Mouse (Mus musculus) ES-E14 (cell line): ENCODE results near the gene Mdm2. TPM values are rescaled to one million over a fixed set of nuclear protein-coding genes. Genes with fewer than 3 reads are reported as not detected.

Experiments
- DNase-seq: peaks from one replicate; pipeline ENCODE4 v3.0.0-alpha.2; 2013; ENCODE audit warnings: low read depth, low spot score
- H3K27ac ChIP-seq: 2 replicates; pipeline ENCODE4 v1.5.1; 2012; ENCODE audit warnings: low read depth, mild to moderate bottlenecking, low read length, moderate library complexity, mixed read lengths; ENCODE audit not compliant: poor library complexity, insufficient read depth, severe bottlenecking
- H3K36me3 ChIP-seq: 2 replicates; pipeline ENCODE4 v1.6.1; 2012; ENCODE audit warnings: mild to moderate bottlenecking, low read length, moderate library complexity, mixed read lengths; ENCODE audit not compliant: control insufficient read depth, poor library complexity, insufficient read depth, severe bottlenecking
- H3K4me1 ChIP-seq, 2 experiments: fragments of 150-350 bp in 1 of 2; sonication (generic) in 1 of 2; 2 replicates each; pipeline ENCODE4 v1.6.1; 2012; ENCODE audit warnings: low read length in 2 of 2, mild to moderate bottlenecking in 1 of 2, mixed read lengths in 1 of 2; ENCODE audit not compliant: control insufficient read depth in 2 of 2, insufficient read depth in 2 of 2, poor library complexity in 1 of 2
- H3K4me3 ChIP-seq, 2 experiments: fragments of 150-350 bp in 1 of 2; sonication (generic) in 1 of 2; 2 replicates each; pipeline ENCODE4 v1.5.1; 2012; ENCODE audit warnings: low read length in 2 of 2, low read depth in 1 of 2, mild to moderate bottlenecking in 1 of 2, mixed read lengths in 1 of 2; ENCODE audit not compliant: insufficient read depth in 1 of 2, poor library complexity in 1 of 2, severe bottlenecking in 1 of 2
- H3K9ac ChIP-seq: 2 replicates; pipeline ENCODE4 v1.6.1; 2012; ENCODE audit warnings: low read depth, mild to moderate bottlenecking, low read length, mixed read lengths; ENCODE audit not compliant: poor library complexity, insufficient read depth, severe bottlenecking
- H3K9me3 ChIP-seq: fragments of 150-350 bp; sonication (generic); 2 replicates; pipeline ENCODE4 v1.6.1; 2012; ENCODE audit warnings: low read depth, mild to moderate bottlenecking, low read length; ENCODE audit not compliant: control insufficient read depth, insufficient read depth
- CHD2 ChIP-seq: IDR thresholded peaks from 2 replicates; pipeline ENCODE4 v1.6.1; 2014; ENCODE audit warnings: mild to moderate bottlenecking, low read depth, low read length, inconsistent platforms
- HCFC1 ChIP-seq: IDR thresholded peaks from 2 replicates; pipeline ENCODE4 v1.6.1; 2012; ENCODE audit warnings: low read length, inconsistent platforms, borderline replicate concordance; ENCODE audit not compliant: insufficient read depth
- MAFK ChIP-seq: IDR thresholded peaks from 2 replicates; pipeline ENCODE4 v1.6.1; 2014; ENCODE audit warnings: mild to moderate bottlenecking, low read depth, low read length, inconsistent platforms; ENCODE audit not compliant: insufficient read depth
- ZC3H11A ChIP-seq: IDR thresholded peaks from 2 replicates; pipeline ENCODE4 v1.6.1; 2012; ENCODE audit warnings: low read depth, mild to moderate bottlenecking, inconsistent platforms, low read length, borderline replicate concordance
- ZNF384 ChIP-seq: IDR thresholded peaks from 2 replicates; pipeline ENCODE4 v1.6.1; 2012; ENCODE audit warnings: low read depth, low read length, inconsistent platforms
- in situ Hi-C, 2 experiments: fragments of 600-800 bp; cut with MboI; formaldehyde crosslinking; loops; one replicate each; pipeline ENCODE4 v1.15.1; 2025; ENCODE audit warnings: low sequenced_read_pairs in 2 of 2, inconsistent platforms in 1 of 2; ENCODE audit not compliant: unreplicated experiment in 2 of 2
- total RNA-seq: library from RNA; depleted of rRNA; stranded (reverse); fragments of 300-350 nt; gene quantifications from 2 replicates; pipeline ENCODE4 v1.2.3, GENCODE M21; 2012

Mdm2 gene
- total RNA-seq, 1 experiment, result 178 TPM

DNA sequence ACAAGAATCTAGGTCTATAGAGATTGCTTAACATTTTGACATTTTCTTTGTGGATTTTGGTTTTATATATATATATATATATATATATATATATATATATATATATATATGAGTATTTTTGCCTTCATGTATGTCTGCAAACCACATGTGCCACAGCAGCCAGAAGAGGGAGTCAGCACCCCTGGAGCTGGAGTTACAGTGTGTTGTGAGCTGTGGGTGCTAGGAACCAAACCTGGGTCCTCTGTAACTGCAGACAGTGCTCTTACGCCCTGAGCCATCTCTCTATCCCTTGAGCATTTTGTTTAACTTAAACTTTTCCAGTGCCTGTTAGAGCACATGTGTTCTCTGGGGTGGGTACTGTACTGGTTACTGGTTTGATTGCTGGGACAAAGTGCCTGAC lies 36.6 kb downstream of the Mdm2 start:
- TF ChIP-seq ZNF384 (no peak), ZC3H11A (no peak), CHD2 (no peak), MAFK (no peak), HCFC1 (no peak)
- Histone ChIP-seq H3K36me3 (no peaks in the 10 kb centered on the region), H3K9me3 (no peaks in the 10 kb centered on the region), H3K4me1 (no peaks in the 10 kb centered on the region), H3K4me3 (no peak overlapping the region), H3K27ac (no peak overlapping the region), H3K9ac (no peak overlapping the region)
- DNase-seq, result no peak
- in situ Hi-C loops, result loop anchor here in 1 of 2 experiments (10.0 kb wide), 1 partner anchor 219 kb away; no protein-coding TSS in a partner anchor

DNA sequence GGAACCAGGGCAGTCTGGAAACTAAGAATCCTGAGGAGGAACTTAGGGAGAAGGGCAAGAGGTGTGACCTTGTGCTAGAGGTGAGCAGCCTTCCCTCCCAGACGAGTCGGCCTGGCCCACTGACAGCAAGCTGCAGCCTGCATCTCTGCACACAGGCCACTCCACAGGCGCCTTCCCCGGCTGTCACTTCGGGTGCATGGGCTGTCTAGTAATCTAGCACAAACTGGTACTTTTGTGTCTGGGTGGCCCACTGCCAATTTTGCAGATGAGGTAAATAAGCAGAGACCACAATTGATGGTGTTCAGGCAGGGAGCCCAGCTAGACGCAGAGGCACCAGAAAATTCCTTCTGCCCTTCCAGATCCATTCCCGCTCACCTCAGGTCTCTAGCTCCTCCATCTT lies 37.9 kb downstream of the Mdm2 start:
- no peak overlapping the region for H3K4me3 ChIP-seq
- TF ChIP-seq ZC3H11A (no peak), CHD2 (no peak), MAFK (no peak), ZNF384 (no peak), HCFC1 (no peak)
- H3K9ac ChIP-seq, result no peak overlapping the region
- H3K4me1 ChIP-seq, result no peaks in the 10 kb centered on the region
- H3K36me3 ChIP-seq, result no peaks in the 10 kb centered on the region
- no peak for DNase-seq
- in situ Hi-C loops, result loop anchor here in 1 of 2 experiments (10.0 kb wide), 1 partner anchor 218 kb away; no protein-coding TSS in a partner anchor
- H3K27ac ChIP-seq, result no peak overlapping the region
- H3K9me3 ChIP-seq, result no peaks in the 10 kb centered on the region

GRCm38 (mm10) chr10:117671930-117672666 lies 38.5 kb downstream of the Mdm2 start:
- Histone ChIP-seq H3K9me3 (no peaks in the 10 kb centered on the region), H3K36me3 (no peaks in the 10 kb centered on the region), H3K9ac (no peak overlapping the region), H3K4me3 (no peak overlapping the region), H3K4me1 (no peaks in the 10 kb centered on the region), H3K27ac (no peak overlapping the region)
- no peak for TF ChIP-seq CHD2
- TF ChIP-seq ZC3H11A, result no peak
- no peak for TF ChIP-seq HCFC1
- no peak for TF ChIP-seq MAFK
- no peak for TF ChIP-seq ZNF384
- in situ Hi-C loops, result loop anchor here in 1 of 2 experiments (10.0 kb wide), 1 partner anchor 217 kb away; no protein-coding TSS in a partner anchor
- DNase-seq, result no peak

DNA sequence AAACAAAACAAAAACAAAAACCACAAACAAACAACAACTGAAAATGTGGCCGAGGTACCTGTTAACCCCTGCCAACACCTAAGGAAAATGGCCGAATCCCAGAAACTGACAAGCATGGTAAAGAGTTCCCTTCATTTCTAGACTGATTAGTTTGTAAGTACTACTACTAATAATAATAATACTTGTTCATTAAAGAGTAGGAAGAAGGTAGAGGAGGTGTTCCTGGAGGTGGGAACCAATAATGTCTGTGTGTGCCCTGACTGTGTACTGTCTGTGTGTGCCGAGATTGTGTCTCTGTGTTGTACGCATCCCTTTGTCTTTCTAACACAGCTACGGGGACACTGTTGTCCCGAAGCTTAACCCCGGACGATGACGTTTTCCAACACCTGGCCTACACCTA lies 39.3 kb downstream of the Mdm2 start:
- H3K27ac ChIP-seq, result no peak overlapping the region
- no peak overlapping the region for H3K4me3 ChIP-seq
- H3K9ac ChIP-seq, result no peak overlapping the region
- TF ChIP-seq ZNF384 (no peak), ZC3H11A (no peak), CHD2 (no peak), HCFC1 (no peak), MAFK (no peak)
- no peaks in the 10 kb centered on the region for H3K4me1 ChIP-seq
- no peaks in the 10 kb centered on the region for H3K9me3 ChIP-seq
- H3K36me3 ChIP-seq, result no peaks in the 10 kb centered on the region
- in situ Hi-C loops, result loop anchor here in 1 of 2 experiments (10.0 kb wide), 1 partner anchor 216 kb away; no protein-coding TSS in a partner anchor
- DNase-seq, result no peak
